Mouse (Mus musculus): ENCODE measurements around the gene Susd4. TPM values are rescaled to one million over a fixed set of nuclear protein-coding genes. Genes with fewer than 3 reads are reported as not detected.
A peak's percentile ranks its signal among the peaks of the same experiment; 100 is the strongest.

The Susd4 gene
- total RNA-seq, 2 experiments from 2014 or later = 2.2 to 4.1 TPM

GRCm38 (mm10) chr1:182861671-182862358 lies 98.2 kb downstream of the Susd4 start:
- DNase-seq = no peak

- DNase-seq = no peak
Measured at GRCm38 (mm10) chr1:182863396-182863795, 99.7 kb downstream of the Susd4 start.

DNA sequence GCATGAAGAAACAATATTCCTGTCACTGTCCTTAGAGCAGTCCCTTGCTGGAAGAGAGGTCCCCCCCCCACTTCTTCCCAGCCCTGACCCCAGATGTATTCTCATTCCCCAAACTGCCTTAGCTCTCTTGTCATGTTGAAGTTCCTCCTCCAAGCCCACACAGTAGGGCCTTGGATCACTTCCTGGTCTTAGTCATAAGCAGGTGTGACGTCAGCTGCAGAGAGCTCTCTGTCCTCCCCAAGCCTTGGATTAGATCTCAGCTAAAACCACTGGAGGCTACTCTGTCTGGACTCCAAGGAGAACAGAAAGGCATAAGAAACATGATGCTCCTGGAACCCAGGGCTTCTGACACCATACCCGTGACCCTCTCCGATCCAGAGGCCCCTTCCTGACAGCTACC lies 104.2 kb downstream of the Susd4 start:
- DNase-seq = no peak

DNA sequence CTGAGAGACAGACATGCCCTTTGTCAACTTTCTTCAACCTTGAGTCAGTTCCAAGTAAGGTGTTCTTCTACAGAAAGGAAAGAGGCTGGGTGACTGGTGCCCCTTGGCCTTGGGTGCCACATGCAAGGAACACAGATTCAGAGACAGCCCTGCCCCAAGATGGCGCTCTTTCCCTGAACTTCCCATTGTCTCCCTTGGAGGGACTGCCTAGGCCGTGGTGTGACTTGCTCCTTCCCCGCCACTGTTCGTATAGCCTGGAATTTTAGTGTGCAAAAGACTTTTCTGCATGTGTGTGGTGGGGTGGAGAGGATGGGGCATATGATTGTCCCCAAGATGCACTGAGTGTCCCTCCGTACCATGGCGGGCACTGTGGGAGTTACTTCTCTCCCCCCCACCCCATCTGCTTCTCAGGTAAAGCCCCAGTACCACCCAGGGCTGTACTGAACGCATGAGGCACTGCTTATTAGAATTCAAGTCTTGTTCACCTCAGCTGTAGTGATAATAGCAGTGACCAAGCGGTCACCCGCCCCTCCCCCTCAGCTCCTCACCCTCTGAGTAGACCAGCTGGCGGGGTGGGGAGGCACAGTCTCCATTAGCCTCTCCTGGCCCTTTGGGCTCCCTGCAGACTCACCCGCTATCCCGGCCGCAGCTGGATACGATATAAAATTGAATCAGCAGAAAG lies 104.9 kb downstream of the Susd4 start:
- DNase-seq = peak; percentile 74 to 83

DNA sequence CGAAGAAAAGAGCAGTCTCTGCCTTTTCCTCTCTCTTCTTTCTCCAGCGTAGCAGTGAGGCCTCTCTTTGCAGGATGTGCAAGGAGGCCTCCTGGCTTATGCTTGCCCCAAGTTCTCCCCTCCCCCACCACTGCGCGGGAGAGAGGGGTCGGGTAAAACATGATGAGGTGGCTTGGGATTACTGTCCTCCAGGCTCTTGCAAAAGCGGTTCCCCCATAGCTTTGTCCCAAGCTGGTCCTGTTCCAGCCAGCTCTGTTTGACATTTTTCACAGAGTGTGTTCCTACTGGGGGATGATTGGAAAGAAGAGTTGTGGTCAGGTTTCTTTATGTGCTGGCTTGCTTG lies 105.4 kb downstream of the Susd4 start:
- DNase-seq = no peak

GRCm38 (mm10) chr1:182878156-182878555 lies 114.5 kb downstream of the Susd4 start:
- no peak for DNase-seq

GRCm38 (mm10) chr1:182878719-182879118 lies 115.1 kb downstream of the Susd4 start:
- DNase-seq = peak in 1 of 2 experiments; percentile 17

DNA sequence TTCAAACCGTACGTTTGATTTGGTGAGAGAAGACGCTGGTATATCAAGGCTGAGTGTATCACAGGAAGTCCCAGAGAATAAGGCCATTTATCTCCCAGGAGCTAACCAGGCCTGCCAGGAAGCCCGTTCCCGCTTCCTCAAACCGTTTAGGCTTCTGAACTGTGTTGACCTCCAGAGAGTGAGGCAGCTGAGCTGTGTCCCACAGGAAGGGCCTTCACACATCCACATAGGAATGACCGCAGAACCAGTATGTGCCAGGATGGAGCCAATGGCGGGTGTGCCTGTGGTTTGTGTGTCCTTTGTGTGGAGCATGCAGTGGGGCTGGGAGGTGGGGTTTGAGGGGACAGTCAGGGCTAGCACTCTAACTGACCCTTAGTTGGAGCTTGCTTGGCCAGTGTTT lies 117.6 kb downstream of the Susd4 start:
- no peak for DNase-seq

GRCm38 (mm10) chr1:182882611-182883010 lies 119.0 kb downstream of the Susd4 start:
- no peak for DNase-seq

DNA sequence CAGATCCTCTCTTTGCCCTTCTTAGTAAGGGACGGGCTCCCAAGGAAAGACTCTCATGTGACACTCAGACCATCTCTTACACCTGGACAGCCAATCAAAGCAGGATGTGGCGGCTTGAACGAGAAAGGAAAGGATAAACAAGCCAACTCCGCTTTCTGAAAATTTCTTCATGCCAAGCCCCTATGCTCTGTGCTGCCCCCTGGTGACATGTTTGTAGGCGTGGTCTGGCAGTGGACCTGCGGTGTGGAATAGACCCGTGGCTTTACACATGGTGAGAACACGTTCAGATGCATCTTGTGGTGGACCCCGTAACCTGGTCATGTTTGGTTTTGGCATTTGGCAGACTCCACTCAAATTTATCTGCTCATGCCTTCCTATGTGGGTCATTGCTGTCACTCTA lies 132.0 kb downstream of the Susd4 start:
- DNase-seq = peak; percentile 46 to 76

DNA sequence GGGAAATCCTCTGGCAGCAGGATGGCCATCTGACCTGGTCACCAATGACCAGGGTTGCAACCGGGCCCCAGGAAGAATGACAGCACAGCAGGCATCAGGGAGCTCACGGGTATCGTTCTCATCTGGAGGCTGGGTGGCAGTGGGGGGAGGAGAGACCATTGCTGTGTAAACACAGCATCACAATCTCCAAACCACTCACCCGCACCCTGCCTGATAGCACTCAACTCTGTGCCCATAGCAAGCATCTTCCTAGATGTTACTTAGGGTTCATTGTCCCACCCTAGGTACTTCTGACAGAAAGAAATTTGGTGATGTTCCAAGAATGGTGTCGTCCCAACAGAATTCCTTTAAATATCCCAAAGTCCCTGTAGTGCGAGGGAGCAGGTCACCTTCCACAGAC lies 133.4 kb downstream of the Susd4 start:
- no peak for DNase-seq

GRCm38 (mm10) chr1:182897506-182898138 lies 134.0 kb downstream of the Susd4 start:
- no peak for DNase-seq

DNA sequence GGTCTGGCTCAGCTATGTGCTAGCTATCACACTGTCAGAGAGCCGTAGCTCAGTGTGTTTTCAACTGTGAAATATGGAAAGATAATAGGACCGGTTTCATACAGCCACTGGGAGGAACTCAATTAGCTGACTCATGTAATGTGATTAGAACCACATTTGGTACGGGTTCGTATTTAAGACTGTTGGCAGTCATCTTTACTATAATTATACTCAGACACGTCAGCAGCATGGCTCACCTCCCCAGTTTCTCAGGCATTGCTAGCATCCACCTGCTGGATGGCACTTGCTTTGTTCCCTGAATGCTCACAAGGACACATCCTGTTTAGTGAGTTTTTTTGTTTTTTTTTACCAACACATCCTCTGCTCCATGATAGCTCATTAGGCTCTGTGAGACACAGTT lies 138.4 kb downstream of the Susd4 start:
- DNase-seq = no peak

DNA sequence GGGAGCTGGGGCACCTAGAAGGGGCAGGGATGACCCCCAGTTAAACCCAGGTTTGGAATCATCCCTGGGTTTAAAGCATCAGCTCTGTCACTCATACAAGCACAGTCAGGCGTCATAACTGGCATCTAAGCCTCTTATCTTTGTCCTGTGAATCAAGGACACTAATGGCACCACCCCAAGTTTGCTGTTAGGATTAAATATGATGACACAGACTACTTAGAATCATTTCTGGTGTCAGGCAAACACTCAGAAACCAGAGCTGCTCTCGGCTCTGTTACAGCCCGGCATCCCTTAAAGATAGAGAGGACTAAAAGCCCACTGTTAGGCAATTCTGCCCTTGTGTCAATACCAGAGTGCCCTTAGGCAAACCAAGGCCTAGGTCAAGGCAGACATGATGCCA lies 139.2 kb downstream of the Susd4 start:
- DNase-seq = peak; percentile 43 to 46

DNA sequence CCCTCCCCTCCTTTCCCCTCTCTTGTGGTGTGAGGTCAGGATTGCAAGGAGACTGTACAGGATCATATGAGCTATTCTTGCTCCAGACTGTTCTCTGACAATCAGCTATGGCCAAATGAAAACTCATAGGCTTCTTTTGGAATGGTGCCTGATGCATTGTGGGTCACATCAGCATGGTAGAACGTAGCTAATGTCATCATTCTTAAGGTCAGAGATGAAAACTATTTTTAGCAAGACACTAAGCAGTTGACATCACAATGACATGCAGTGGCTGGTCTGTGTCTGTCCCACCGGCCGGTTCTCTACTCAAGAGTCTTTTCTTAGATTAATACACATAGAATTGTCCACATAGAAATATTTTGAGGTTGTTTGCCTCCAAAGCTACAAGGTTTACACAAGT lies 142.0 kb downstream of the Susd4 start:
- DNase-seq = no peak

- DNase-seq = peak; percentile 96 to 97
Measured at GRCm38 (mm10) chr1:182908050-182909036, 144.7 kb downstream of the Susd4 start.

GRCm38 (mm10) chr1:182909066-182909465 lies 145.4 kb downstream of the Susd4 start:
- DNase-seq = no peak

DNA sequence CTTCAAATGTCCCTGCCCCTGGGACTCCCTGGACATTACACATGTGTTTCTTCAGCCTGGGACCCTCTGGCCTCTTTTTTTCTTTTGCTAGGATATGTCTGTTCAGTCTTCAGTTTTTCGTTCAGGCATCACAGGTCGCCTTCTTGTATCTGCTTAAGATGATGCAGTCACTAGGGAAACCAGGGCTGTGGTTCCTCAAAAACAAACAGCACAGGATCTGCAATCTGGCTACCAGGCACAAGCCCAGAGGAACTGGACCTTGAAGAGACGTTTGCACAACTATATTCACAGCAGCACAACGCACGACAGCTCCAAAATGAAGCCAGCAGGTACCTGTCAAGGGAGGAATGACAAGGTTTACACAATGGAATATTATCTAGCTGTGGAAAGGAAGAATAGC lies 145.9 kb downstream of the Susd4 start:
- no peak for DNase-seq

DNA sequence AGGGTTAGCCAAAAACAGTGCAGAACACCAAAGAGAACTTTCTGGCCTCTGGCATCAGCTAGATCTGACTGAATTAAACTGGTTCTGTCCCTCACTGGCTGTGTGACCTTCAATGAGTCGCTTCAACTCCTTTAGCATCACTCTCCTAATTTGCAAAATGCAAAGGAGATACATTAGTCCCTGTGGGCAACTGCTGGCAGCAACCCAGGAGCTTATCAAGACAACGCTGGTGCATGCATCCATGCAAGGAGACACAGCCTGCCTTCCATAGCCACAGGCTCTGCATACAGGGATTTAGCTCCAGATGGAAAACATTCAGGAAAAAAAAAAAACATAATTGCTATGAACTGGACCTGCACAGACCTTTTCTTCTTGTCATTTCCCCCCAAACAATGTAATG lies 148.9 kb downstream of the Susd4 start:
- no peak for DNase-seq

DNA sequence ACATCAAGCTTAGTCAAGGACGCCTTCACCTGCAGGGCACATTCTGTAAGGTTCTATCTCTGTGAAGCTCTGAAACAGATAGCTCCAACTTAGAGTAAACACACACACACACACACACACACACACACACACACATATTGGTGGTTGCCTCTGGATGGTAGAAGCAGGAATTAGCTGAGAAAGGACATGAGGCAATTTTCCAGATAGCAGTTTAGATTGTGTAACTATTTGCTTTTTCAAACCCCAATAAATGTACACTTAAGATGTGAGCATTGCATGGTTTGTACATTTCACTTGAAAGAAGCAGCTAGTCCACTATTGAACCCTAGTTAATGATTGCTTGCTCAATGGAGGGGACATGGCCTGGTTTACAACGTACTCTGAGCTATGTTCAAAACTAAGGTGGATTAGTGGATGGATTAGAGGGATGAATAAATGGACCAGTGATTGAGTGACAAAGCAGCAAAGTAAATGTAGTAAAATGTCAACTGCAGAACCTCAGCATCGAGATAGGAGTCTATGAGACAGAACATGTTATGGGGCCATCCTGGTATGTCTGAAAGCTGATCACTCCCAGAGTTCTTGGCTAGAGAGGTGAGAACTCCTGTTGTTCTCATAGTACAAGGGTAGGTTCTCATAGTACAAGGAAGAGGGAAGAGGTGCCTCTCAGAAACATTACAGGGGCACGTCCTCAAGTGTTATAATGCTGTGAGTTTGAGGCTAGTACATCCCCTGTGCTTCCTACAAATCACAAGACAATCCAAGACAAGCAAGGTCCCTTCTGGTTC lies 150.7 kb downstream of the Susd4 start:
- no peak for DNase-seq

DNA sequence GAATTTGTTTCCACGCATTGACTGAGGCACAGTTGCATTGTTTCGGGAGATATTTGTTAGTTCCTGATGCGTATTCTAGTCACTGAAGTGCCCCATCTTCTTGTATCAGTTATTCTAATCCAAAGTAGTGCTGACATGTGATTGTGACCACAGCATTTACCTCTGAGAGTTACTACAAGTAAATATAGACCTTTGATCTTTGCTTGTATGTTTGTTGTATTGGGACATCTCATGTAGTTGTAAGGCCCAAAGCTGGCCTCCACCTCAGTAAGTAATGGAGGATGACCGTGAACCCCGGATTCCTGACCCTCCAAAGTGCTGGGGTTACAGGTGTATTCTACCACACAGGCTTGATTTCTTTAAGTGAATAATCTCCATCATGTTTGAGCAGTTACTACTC lies 152.5 kb downstream of the Susd4 start:
- DNase-seq = no peak

Data from adrenal gland, postnatal 36 days (tissue).